Mouse (Mus musculus) c-Kit-positive CD71-negative TER-119-negative erythroid progenitor cells, embryonic 14.5 days (primary cell): ENCODE measurements around the gene C1qtnf1.

ENCODE experiments used
- DNase-seq: peaks from one replicate; pipeline ENCODE4 v3.0.0-alpha.2; 2013; ENCODE audit warnings: low read depth

C1qtnf1 gene

GRCm38 (mm10) chr11:118410479-118410878, 17.5 kb upstream of the C1qtnf1 start:
- DNase-seq = no peak

DNA sequence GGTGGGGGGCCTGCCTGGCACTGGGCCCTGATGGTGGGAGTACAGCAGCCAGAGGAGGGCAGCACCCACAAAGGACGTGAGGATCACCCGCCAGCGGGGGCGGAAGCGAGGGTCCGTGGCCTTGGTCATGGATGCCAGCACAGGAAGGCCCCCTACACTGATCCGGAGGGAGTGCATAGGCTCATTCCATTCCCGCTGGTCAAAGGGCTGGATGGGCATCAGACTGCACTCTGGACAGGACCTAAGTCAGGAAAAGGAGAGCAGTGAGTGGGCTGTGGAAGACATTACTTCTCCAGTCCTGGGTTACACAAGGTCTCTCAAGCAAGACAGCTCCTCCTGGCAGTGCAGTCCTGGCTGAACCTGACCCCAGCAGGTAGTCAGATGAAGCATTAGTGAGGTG, 16.7 kb upstream of the C1qtnf1 start:
- no peak for DNase-seq

GRCm38 (mm10) chr11:118412601-118413000, 15.4 kb upstream of the C1qtnf1 start:
- no peak for DNase-seq

DNA sequence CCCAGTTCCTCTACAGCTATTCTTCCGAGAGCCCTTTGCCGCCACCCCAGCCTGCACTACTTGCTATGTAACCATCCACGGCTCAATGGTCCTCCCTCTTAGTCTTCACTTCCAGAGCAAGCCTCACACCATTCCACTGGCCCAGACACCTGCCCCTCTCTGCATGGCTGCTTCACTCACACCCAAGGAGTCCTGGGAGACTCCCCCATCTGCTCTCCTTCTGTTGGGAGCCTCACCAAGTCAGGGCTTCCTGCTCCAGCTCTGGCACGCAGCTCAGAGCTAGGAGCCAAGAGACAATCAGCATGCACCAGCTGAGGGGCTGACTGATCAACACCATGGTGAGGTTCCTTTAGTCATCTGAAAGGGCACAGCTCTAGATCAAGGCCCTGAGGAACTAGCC, 14.9 kb upstream of the C1qtnf1 start:
- DNase-seq = no peak

- no peak for DNase-seq
Measured at GRCm38 (mm10) chr11:118414270-118414669, 13.7 kb upstream of the C1qtnf1 start.

DNA sequence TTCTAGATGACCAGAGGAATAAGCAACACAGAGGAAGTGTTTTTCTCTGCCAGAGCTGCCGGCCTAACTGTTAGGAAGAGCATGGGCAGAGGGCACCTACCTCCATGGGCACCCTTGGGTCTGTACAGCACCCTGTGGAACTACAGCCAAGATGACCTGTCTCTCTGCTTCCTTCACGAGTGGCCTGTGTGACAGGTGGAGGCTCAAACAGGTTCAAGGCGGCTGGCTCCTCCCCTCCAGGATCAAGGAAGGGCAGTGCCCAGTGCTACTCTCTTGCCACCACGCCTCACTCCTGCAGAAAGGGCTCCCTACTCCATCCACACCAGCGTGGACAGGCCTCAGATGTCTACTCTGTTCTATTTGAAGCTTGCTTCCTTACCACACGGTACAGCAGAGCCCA, 12.4 kb upstream of the C1qtnf1 start:
- DNase-seq = no peak

GRCm38 (mm10) chr11:118416046-118416445, 12.0 kb upstream of the C1qtnf1 start:
- DNase-seq = no peak

- no peak for DNase-seq
Measured at GRCm38 (mm10) chr11:118417496-118417895, 10.5 kb upstream of the C1qtnf1 start.

GRCm38 (mm10) chr11:118418442-118418833, 9.6 kb upstream of the C1qtnf1 start:
- DNase-seq = peak; percentile 25

GRCm38 (mm10) chr11:118418834-118419504, 9.0 kb upstream of the C1qtnf1 start, which contains the start of gene Cant1:
TSS of gene Cant1 (minus strand) at chr11:118419086.
- peak; percentile 96 for DNase-seq

DNA sequence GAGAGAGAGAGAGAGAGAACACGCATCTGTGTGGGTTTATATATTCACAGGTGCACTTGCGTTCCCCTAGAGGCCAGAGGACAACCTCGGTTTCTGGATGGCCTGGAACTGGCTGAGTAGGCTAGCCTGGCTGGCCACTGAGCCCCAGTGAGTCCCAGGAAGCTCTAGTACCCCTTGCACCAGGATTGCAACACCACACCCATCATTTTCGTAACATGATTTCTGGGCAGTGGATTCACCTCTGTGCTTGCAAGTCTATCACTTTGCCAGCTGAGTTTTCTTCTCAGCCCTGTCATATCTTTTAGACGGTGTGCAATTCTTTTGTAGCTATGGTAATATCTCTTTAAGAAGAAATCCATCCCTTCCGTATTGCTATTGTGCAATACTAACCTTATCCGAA, 7.7 kb upstream of the C1qtnf1 start:
- DNase-seq = no peak

GRCm38 (mm10) chr11:118423266-118423971, 4.6 kb upstream of the C1qtnf1 start:
- peak; percentile 78 for DNase-seq

DNA sequence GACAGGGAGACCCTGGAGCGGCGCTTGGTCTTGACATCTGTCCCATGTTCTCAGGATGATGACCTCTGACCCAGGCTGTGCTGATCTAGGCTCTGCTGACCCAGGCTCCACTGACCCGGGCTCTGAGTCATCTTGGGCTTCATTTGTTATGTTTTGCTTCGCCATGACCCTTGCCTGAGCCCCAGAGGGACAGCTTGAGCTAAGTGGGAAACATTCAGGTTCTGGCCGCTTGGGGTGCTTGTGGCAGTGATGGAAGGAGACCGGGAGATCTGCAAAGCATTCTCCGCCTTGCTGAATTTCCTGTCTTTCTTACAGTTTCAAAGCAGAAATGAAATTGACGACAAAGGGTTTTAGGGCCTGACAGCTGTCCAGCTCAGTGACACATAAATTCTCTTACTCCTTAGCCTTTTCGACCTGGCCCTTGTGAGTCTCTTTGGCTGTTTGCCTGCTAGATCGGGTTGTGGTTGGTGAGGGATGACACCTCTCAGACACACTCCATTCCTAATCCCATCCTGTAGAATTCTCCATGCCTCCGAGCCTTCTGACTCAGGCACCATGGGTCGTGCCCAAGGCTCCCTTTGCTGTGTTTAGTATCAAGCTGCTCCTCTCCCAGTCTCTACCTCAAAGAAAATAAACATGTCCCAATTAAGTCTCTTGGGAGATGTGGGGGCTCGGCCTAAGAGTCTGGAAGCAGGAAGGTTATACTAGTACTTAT, 3.2 kb upstream of the C1qtnf1 start:
- no peak for DNase-seq

DNA sequence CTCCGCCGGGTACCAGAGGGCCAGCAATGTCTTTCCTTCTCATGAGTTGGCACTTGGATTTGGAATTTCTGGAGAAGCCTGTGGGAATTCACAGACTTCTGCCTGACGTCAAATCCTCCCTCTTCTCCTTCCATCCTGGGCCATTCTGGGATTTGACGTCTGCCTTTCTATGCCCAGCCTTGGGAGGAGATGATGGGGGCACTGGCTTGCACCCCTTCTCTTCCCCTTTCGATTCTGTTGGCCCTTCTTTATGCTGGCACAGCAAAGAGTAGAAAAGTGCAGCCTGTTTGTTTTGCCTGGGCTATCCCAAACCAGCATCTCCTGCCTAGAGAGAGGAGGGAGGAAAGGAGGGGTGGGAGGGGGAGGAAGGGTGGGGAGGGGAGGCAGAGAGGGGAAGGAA, 1.2 kb upstream of the C1qtnf1 start:
- DNase-seq = no peak

GRCm38 (mm10) chr11:118427266-118427779, 680 bp upstream of the C1qtnf1 start:
- DNase-seq = no peak

DNA sequence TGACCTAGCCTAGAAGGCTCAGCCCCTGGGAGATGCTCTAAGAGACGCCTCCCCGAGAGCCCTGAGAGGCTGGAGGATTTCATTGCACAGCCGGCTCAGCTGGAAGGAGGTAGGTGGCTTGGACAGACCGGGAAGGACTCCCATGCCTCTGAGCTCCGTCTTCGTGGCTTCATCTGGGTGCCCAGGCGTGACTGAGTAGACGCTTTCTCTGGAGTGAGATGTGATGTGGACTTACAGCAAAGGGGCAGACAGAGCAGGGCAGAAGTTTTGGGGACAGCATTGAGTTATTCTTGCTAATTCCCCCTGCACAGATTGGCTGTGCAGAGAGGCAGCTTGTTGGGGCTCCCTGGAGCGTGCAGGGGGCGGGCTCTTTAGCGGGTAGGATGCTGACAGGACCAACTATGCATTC, 461 bp downstream of the C1qtnf1 start:
- no peak for DNase-seq

- no peak for DNase-seq
Measured at GRCm38 (mm10) chr11:118428944-118429709, 1.1 kb downstream of the C1qtnf1 start.

GRCm38 (mm10) chr11:118430291-118430885, 2.4 kb downstream of the C1qtnf1 start:
- DNase-seq = no peak

- DNase-seq = no peak
Measured at GRCm38 (mm10) chr11:118431100-118431948, 3.3 kb downstream of the C1qtnf1 start.

- no peak for DNase-seq
Measured at GRCm38 (mm10) chr11:118433398-118433868, 5.4 kb downstream of the C1qtnf1 start.

GRCm38 (mm10) chr11:118434093-118434492, 6.1 kb downstream of the C1qtnf1 start:
- no peak for DNase-seq
